Mouse (Mus musculus): ENCODE data around the gene Cckar.
A peak's percentile ranks its signal among the peaks of the same experiment; 100 is the strongest.

The Cckar gene

GRCm38 (mm10) chr5:53707235-53708177 lies at the start of gene Cckar:
Gene Cckar, minus strand, starts transcription at chr5:53707705.
- peak; percentile 29 for DNase-seq (ENCODE audit: low read depth, low spot score)

GRCm38 (mm10) chr5:53744061-53744460 lies 36.6 kb upstream of the Cckar start:
- DNase-seq (ENCODE audit: low read depth, low spot score) = no peak

DNA sequence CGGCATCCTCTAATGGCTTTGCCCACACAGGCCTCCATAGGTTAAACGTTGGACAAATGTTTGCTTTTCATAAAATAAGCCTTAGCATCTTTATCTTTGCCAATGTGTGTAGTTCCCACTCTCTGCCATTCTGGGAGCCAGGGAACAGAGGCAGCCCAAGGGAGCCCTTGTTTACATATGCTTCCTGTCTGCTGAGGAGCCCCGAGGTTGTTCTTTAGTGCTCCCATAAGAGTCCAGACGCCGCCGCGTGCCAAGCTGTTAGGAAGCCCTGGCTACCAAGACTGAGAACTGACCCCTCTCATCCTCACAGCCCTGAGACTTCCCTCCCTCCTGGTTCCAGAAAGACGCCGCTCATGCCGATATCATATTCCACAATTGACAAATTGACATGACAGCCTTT lies 25.4 kb upstream of the Cckar start:
- DNase-seq (ENCODE audit: low read depth, low spot score) = no peak

GRCm38 (mm10) chr5:53727606-53728005 lies 20.1 kb upstream of the Cckar start:
- DNase-seq (ENCODE audit: low read depth, low spot score) = no peak

GRCm38 (mm10) chr5:53726011-53726410 lies 18.5 kb upstream of the Cckar start:
- no peak for DNase-seq (ENCODE audit: low read depth, low spot score)

DNA sequence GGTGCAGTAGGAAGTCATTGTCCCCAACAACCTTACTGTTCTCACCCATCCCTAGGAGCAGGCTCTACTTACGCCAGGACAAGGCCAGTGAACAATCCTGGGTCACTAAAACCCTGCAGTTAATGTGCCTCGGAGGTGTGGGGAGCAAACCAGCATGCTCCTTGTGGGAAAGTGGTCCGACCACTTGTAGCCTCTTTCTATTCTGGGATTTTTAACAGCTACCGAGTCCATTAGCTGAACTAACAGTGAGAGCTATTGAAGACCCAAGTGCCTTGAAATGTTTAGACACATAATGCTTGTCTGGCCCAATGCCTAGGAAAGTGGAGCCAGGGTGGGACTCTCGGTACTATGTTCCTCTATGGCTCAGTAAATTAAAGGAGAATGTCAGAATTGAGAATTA lies 9.0 kb upstream of the Cckar start:
- DNase-seq (ENCODE audit: low read depth, low spot score) = no peak

DNA sequence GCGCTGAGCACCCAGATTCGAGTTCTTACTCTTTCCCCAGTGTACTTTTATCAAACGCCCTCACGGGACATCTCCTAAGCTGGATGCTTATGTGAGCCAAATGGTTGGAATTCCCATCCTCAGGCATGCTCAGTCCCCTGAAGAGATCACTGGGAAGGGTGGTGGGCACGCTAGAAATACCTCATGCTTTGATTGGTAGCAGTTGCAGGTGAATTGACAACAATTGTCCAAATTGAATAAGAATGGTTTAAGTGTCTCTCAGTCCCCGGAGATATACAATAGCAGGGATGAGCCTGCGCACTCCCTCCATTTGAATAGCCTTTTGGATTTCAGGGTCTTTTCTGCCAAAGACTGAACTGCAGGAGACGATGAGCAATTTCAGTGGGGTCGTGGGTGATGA lies 3.8 kb upstream of the Cckar start:
- peak; percentile 80 for DNase-seq (ENCODE audit: low read depth, low spot score)

- DNase-seq (ENCODE audit: low read depth, low spot score) = no peak
Observed at GRCm38 (mm10) chr5:53708191-53708590, 686 bp upstream of the Cckar start.

- no peak for DNase-seq (ENCODE audit: low read depth, low spot score)
Observed at GRCm38 (mm10) chr5:53702686-53703085, 4.8 kb downstream of the Cckar start.

DNA sequence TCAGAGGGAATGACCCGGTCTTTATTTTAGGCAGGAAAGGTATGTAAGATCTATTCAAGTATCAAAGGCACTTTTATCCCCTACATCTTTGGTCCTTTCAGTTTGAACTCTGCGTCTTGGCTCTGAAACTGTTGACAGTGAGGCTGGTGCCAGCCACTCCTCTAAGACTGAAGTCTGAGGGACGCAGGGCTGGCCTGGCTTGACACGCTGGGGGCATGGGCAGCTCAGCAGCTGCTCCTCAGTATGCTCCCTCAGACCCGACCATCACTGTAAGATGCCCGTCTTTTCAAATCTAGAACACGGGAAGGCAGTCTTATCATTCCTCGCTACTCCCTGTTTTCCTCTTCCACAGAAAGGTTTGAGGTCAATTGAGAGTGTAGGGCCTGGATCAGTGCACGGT lies 9.7 kb downstream of the Cckar start:
- DNase-seq (ENCODE audit: low read depth, low spot score) = no peak

DNA sequence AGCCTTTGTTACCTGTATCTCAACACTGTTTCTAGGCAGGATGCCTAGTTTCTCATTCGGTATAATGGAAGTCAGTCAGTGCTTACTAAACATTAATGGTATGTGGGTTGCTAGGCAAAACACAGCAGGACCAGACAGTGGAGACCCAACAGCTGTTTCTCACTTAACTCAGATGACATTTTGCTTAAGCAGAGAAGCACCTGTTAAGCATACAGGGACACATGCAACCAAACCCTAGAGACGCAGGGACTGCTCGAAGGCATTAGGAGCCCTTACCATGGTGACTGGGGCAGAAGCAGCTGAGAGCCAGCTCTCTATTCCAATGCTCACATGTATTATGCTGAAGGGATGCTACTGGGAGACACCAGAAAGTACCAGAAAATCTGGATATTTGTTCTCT lies 10.8 kb downstream of the Cckar start:
- DNase-seq (ENCODE audit: low read depth, low spot score) = no peak

- DNase-seq (ENCODE audit: low read depth, low spot score) = no peak
Observed at GRCm38 (mm10) chr5:53692662-53693061, 14.8 kb downstream of the Cckar start.

GRCm38 (mm10) chr5:53692100-53692499 lies 15.4 kb downstream of the Cckar start:
- no peak for DNase-seq (ENCODE audit: low read depth, low spot score)

DNA sequence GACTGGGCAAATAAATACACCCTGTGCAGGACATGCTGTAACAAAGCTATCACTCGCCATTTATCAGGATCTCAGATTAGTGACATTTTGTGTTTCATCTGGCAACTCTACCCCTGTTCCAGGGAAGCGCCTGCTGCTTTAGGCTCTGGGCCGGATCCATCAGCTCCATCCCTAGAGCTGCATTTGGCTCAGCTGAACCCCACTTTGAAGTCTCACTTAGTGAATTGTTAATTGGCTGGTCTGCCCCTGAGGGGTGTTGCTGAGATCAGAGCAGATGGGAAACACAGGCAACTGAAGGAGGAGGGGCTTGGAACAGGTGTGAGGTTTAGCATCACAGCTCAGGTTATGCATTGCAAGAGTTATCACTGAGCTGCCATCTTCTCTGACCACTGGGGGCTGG lies 15.9 kb downstream of the Cckar start:
- no peak for DNase-seq (ENCODE audit: low read depth, low spot score)

DNA sequence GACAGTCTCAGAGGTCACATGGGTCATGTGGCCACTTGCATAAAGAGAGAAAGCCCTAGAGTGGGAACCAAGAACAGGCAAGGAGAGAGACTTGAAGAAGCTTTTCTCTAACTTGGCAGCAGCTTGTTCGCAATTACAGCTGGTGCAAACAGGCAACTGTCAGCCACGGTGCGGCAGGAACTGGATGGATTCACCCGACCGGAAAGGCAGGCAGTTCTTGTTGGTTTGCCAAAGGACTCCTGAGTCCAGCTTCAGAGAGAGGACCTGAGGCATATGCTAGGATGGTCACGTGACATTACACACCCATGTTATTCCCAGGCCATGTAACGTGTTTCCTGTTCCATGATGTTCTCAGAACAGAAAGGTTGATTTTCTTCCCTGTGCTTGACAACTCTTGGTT lies 19.2 kb downstream of the Cckar start:
- DNase-seq (ENCODE audit: low read depth, low spot score) = no peak

- DNase-seq (ENCODE audit: low read depth, low spot score) = no peak
Observed at GRCm38 (mm10) chr5:53686379-53686778, 21.1 kb downstream of the Cckar start.

- no peak for DNase-seq (ENCODE audit: low read depth, low spot score)
Observed at GRCm38 (mm10) chr5:53685623-53686022, 21.9 kb downstream of the Cckar start.

- no peak for DNase-seq (ENCODE audit: low read depth, low spot score)
Observed at GRCm38 (mm10) chr5:53684417-53684816, 23.1 kb downstream of the Cckar start.

GRCm38 (mm10) chr5:53683916-53684315 lies 23.6 kb downstream of the Cckar start:
- DNase-seq (ENCODE audit: low read depth, low spot score) = no peak

GRCm38 (mm10) chr5:53679651-53680050 lies 27.9 kb downstream of the Cckar start:
- DNase-seq (ENCODE audit: low read depth, low spot score) = no peak

GRCm38 (mm10) chr5:53678036-53678767 lies 29.3 kb downstream of the Cckar start:
- DNase-seq (ENCODE audit: low read depth, low spot score) = no peak

DNA sequence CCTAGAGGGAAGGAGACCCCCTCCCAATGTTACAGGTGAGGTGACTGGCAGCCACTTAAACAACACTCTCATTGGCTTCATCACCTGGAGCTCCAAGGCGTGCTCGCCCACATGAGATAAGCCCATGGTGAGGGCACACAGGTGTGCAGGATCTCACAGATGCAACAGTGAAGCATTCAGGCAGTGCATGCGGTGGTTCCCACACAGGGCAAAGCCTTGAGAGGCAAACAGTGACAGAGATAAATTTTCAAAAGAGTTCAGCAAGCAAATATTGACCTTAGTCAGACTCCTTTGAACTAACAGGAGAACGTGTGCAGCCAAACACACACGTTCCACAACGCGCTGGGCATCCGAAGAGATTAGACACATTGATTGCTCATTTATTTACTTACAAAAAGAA lies 30.8 kb downstream of the Cckar start:
- no peak for DNase-seq (ENCODE audit: low read depth, low spot score)
